Mouse (Mus musculus) embryonic facial prominence, embryonic 11.5 days (tissue): Measurements from ENCODE around the gene Cdc42ep4. TPM values are rescaled to one million over a fixed set of nuclear protein-coding genes. Genes with fewer than 3 reads are reported as not detected.
A peak's percentile ranks its signal among the peaks of the same experiment; 100 is the strongest.

Source experiments
- ATAC-seq: fragments of 200-750 bp; cut with Nextera tagmentation; replicated peaks from 2 replicates; pipeline ENCODE4 v1.8.0; 2017; ENCODE audit warnings: low read depth; ENCODE audit not compliant: insufficient number of reproducible peaks, low FRiP score, low TSS enrichment
- DNase-seq: peaks from one replicate; pipeline ENCODE4 v3.0.0-alpha.2; 2015; ENCODE audit warnings: low spot score
- H3K27ac ChIP-seq: fragments of 300-500 bp; sonication (generic); replicated peaks from 2 replicates; pipeline ENCODE4 v1.5.1; 2014; ENCODE audit warnings: mild to moderate bottlenecking, low read depth, low read length, control low read depth
- H3K27me3 ChIP-seq: fragments of 300-500 bp; sonication (generic); 2 replicates; pipeline ENCODE4 v1.6.1; 2014; ENCODE audit warnings: mild to moderate bottlenecking, low read length, moderate library complexity, mixed read lengths; ENCODE audit not compliant: control insufficient read depth, insufficient read depth
- H3K36me3 ChIP-seq: fragments of 300-500 bp; sonication (generic); replicated peaks from 2 replicates; pipeline ENCODE4 v1.6.1; 2014; ENCODE audit warnings: low read depth, mild to moderate bottlenecking, low read length, moderate library complexity, mixed read lengths; ENCODE audit not compliant: control insufficient read depth, insufficient read depth
- H3K4me1 ChIP-seq: fragments of 300-500 bp; sonication (generic); 2 replicates; pipeline ENCODE4 v1.6.1; 2014; ENCODE audit warnings: low read length, mixed read lengths; ENCODE audit not compliant: control insufficient read depth, insufficient read depth
- H3K4me2 ChIP-seq: fragments of 300-500 bp; sonication (generic); 2 replicates; pipeline ENCODE4 v1.6.1; 2014; ENCODE audit warnings: low read depth, mild to moderate bottlenecking, control low read depth, low read length, moderate library complexity
- H3K4me3 ChIP-seq: fragments of 300-500 bp; sonication (generic); 2 replicates; pipeline ENCODE4 v1.5.1; 2014; ENCODE audit warnings: low read depth, low read length, control low read depth
- H3K9ac ChIP-seq: fragments of 300-500 bp; sonication (generic); replicated peaks from 2 replicates; pipeline ENCODE4 v1.6.1; 2014; ENCODE audit warnings: mild to moderate bottlenecking, control low read depth, low read length
- H3K9me3 ChIP-seq: fragments of 300-500 bp; sonication (generic); replicated peaks from 2 replicates; pipeline ENCODE4 v1.6.1; 2016; ENCODE audit warnings: mild to moderate bottlenecking, low read length, inconsistent platforms, mixed read lengths; ENCODE audit not compliant: control insufficient read depth
- WGBS: fragments of 180-500 bp; shearing (Covaris S2); extraction: QIAGEN DNeasy Blood & Tissue Kit; methylation state at CpG from one replicate; pipeline ENCODE4 v1.1.7; 2014; 5-methylcytosine and 5-hydroxymethylcytosine counted together
- polyA plus RNA-seq: library from polyadenylated mRNA; unstranded; fragments of >200 nt; fragmentation: Nextera tagmentation; extraction: Ambion mirVana; gene quantifications from 2 replicates; pipeline ENCODE4 v1.2.1, GENCODE M21; 2014

The Cdc42ep4 gene
- polyA plus RNA-seq, 1 experiment from 2014 or later, result 59.1 TPM

GRCm38 (mm10) chr11:113750571-113751483 lies 854 bp downstream of the Cdc42ep4 start:
- peak overlapping the region; percentile 90 for H3K4me3 ChIP-seq
- no peaks in the 10 kb centered on the region for H3K9me3 ChIP-seq
- H3K36me3 ChIP-seq, result no peaks in the 10 kb centered on the region
- WGBS, result under 1% methylated on average over 67 of the region's 67 CpGs
- peak overlapping the region; percentile 93 for H3K4me2 ChIP-seq
- peak; percentile 47 for ATAC-seq
- no peaks in the 10 kb centered on the region for H3K27me3 ChIP-seq
- peak overlapping the region; percentile 97 for H3K9ac ChIP-seq
- H3K4me1 ChIP-seq, result peaks cover 14% of the 10 kb centered on the region; the same call in 1 of the 2 replicates
- peak overlapping the region; percentile 99 for H3K27ac ChIP-seq
- DNase-seq, result peak; percentile 93

GRCm38 (mm10) chr11:113749749-113750351 lies 1.8 kb downstream of the Cdc42ep4 start:
- H3K9me3 ChIP-seq, result no peaks in the 10 kb centered on the region
- H3K4me1 ChIP-seq, result peaks cover 14% of the 10 kb centered on the region; the same call in 1 of the 2 replicates
- ATAC-seq, result no peak
- no peaks in the 10 kb centered on the region for H3K27me3 ChIP-seq
- peak; percentile 77 for DNase-seq
- H3K9ac ChIP-seq, result peak overlapping the region; percentile 97
- 0% methylated on average over 9 of the region's 9 CpGs for whole genome bisulfite sequencing
- peak overlapping the region; percentile 90 for H3K4me3 ChIP-seq
- no peaks in the 10 kb centered on the region for H3K36me3 ChIP-seq
- peak overlapping the region; percentile 93 for H3K4me2 ChIP-seq
- H3K27ac ChIP-seq, result peak overlapping the region; percentile 99

GRCm38 (mm10) chr11:113748797-113749521 lies 2.7 kb downstream of the Cdc42ep4 start:
- peak overlapping the region; percentile 99 for H3K27ac ChIP-seq
- peak overlapping the region; percentile 90 for H3K4me3 ChIP-seq
- H3K9me3 ChIP-seq, result no peaks in the 10 kb centered on the region
- WGBS, result 8% methylated on average over 21 of the region's 21 CpGs
- H3K27me3 ChIP-seq, result no peaks in the 10 kb centered on the region
- ATAC-seq (no peak), DNase-seq (peak; percentile 53)
- no peaks in the 10 kb centered on the region for H3K36me3 ChIP-seq
- peaks cover 14% of the 10 kb centered on the region; the same call in 1 of the 2 replicates for H3K4me1 ChIP-seq
- peak overlapping the region; percentile 97 for H3K9ac ChIP-seq
- peak overlapping the region; percentile 93 for H3K4me2 ChIP-seq

GRCm38 (mm10) chr11:113747725-113748380 lies 3.8 kb downstream of the Cdc42ep4 start:
- Histone ChIP-seq H3K4me1 (peaks cover 14% of the 10 kb centered on the region; the same call in 1 of the 2 replicates), H3K27me3 (no peaks in the 10 kb centered on the region), H3K36me3 (peaks cover 6% of the 10 kb centered on the region), H3K9ac (no peak overlapping the region), H3K4me3 (no peak overlapping the region), H3K27ac (no peak overlapping the region), H3K9me3 (no peaks in the 10 kb centered on the region; the same call in 1 of the 2 replicates), H3K4me2 (no peak overlapping the region)
- no peak for ATAC-seq
- DNase-seq, result no peak
- 72% methylated on average over 11 of the region's 11 CpGs for WGBS

GRCm38 (mm10) chr11:113747056-113747455 lies 4.6 kb downstream of the Cdc42ep4 start:
- DNase-seq (peak; percentile 63), ATAC-seq (no peak)
- 69% methylated on average over 16 of the region's 16 CpGs for WGBS
- H3K9me3 ChIP-seq, result no peaks in the 10 kb centered on the region; the same call in 1 of the 2 replicates
- peaks cover 6% of the 10 kb centered on the region for H3K36me3 ChIP-seq
- no peak overlapping the region for H3K9ac ChIP-seq
- no peak overlapping the region for H3K4me2 ChIP-seq
- H3K4me3 ChIP-seq, result no peak overlapping the region
- peaks cover 14% of the 10 kb centered on the region; the same call in 1 of the 2 replicates for H3K4me1 ChIP-seq
- no peak overlapping the region for H3K27ac ChIP-seq
- H3K27me3 ChIP-seq, result no peaks in the 10 kb centered on the region

GRCm38 (mm10) chr11:113745961-113746360 lies 5.7 kb downstream of the Cdc42ep4 start:
- Histone ChIP-seq H3K4me3 (no peak overlapping the region), H3K9me3 (no peaks in the 10 kb centered on the region; the same call in 1 of the 2 replicates), H3K4me2 (no peak overlapping the region), H3K4me1 (peaks cover 14% of the 10 kb centered on the region; the same call in 1 of the 2 replicates), H3K27ac (no peak overlapping the region), H3K9ac (no peak overlapping the region), H3K27me3 (no peaks in the 10 kb centered on the region), H3K36me3 (peaks cover 6% of the 10 kb centered on the region)
- no peak for DNase-seq
- WGBS, result 77% methylated on average over 4 of the region's 4 CpGs
- no peak for ATAC-seq

- H3K36me3 ChIP-seq, result peaks cover 6% of the 10 kb centered on the region
- H3K27me3 ChIP-seq, result no peaks in the 10 kb centered on the region
- H3K4me3 ChIP-seq, result no peak overlapping the region
- H3K9me3 ChIP-seq, result no peaks in the 10 kb centered on the region; the same call in 1 of the 2 replicates
- no peak overlapping the region for H3K27ac ChIP-seq
- H3K9ac ChIP-seq, result no peak overlapping the region
- no peak for DNase-seq
- 100% methylated on average over 1 of the region's 1 CpGs for WGBS
- no peak for ATAC-seq
- H3K4me1 ChIP-seq, result peaks cover 4% of the 10 kb centered on the region; the same call in 1 of the 2 replicates
- no peak overlapping the region for H3K4me2 ChIP-seq
These were observed 8.7 kb downstream of the Cdc42ep4 start for GRCm38 (mm10) chr11:113742998-113743397.
